Mouse (Mus musculus): ENCODE measurements around the gene Elac2.

Elac2 gene

GRCm38 (mm10) chr11:64978720-64979488 lies at the start of gene Elac2:
Elac2 (plus strand) TSS chr11:64979038.
- in situ Hi-C loops (cut with MboI; ENCODE audit: low pct_unique_long_range_greater_than_20kb in 1 of 2, low sequenced_read_pairs in 2 of 2, unreplicated experiment in 1 of 2), result no loop called here

- in situ Hi-C loops (cut with MboI; ENCODE audit: low pct_unique_long_range_greater_than_20kb in 1 of 2, low sequenced_read_pairs in 2 of 2, unreplicated experiment in 1 of 2), result no loop called here
Observed at GRCm38 (mm10) chr11:64929130-64929529, 49.7 kb upstream of the Elac2 start.

- in situ Hi-C loops (cut with MboI; ENCODE audit: low pct_unique_long_range_greater_than_20kb in 1 of 2, low sequenced_read_pairs in 2 of 2, unreplicated experiment in 1 of 2), result no loop called here
Observed at GRCm38 (mm10) chr11:64931060-64931770, 47.6 kb upstream of the Elac2 start.

GRCm38 (mm10) chr11:64937226-64937625 lies 41.6 kb upstream of the Elac2 start:
- in situ Hi-C loops (cut with MboI; ENCODE audit: low pct_unique_long_range_greater_than_20kb in 1 of 2, low sequenced_read_pairs in 2 of 2, unreplicated experiment in 1 of 2), result no loop called here

- in situ Hi-C loops (cut with MboI; ENCODE audit: low pct_unique_long_range_greater_than_20kb in 1 of 2, low sequenced_read_pairs in 2 of 2, unreplicated experiment in 1 of 2), result no loop called here
Observed at GRCm38 (mm10) chr11:64941193-64941592, 37.6 kb upstream of the Elac2 start.

- in situ Hi-C loops (cut with MboI; ENCODE audit: low pct_unique_long_range_greater_than_20kb in 1 of 2, low sequenced_read_pairs in 2 of 2, unreplicated experiment in 1 of 2), result no loop called here
Observed at GRCm38 (mm10) chr11:64949782-64950181, 29.1 kb upstream of the Elac2 start.

- in situ Hi-C loops (cut with MboI; ENCODE audit: low pct_unique_long_range_greater_than_20kb in 1 of 2, low sequenced_read_pairs in 2 of 2, unreplicated experiment in 1 of 2), result no loop called here
Observed at GRCm38 (mm10) chr11:64956962-64957729, 21.7 kb upstream of the Elac2 start.

GRCm38 (mm10) chr11:64962629-64963028 lies 16.2 kb upstream of the Elac2 start:
- in situ Hi-C loops (cut with MboI; ENCODE audit: low pct_unique_long_range_greater_than_20kb in 1 of 2, low sequenced_read_pairs in 2 of 2, unreplicated experiment in 1 of 2), result no loop called here

- in situ Hi-C loops (cut with MboI; ENCODE audit: low pct_unique_long_range_greater_than_20kb in 1 of 2, low sequenced_read_pairs in 2 of 2, unreplicated experiment in 1 of 2), result no loop called here
Observed at GRCm38 (mm10) chr11:64968507-64968906, 10.3 kb upstream of the Elac2 start.

GRCm38 (mm10) chr11:64968939-64969342 lies 9.9 kb upstream of the Elac2 start:
- in situ Hi-C loops (cut with MboI; ENCODE audit: low pct_unique_long_range_greater_than_20kb in 1 of 2, low sequenced_read_pairs in 2 of 2, unreplicated experiment in 1 of 2), result no loop called here

GRCm38 (mm10) chr11:64971471-64971988 lies 7.3 kb upstream of the Elac2 start:
- in situ Hi-C loops (cut with MboI; ENCODE audit: low pct_unique_long_range_greater_than_20kb in 1 of 2, low sequenced_read_pairs in 2 of 2, unreplicated experiment in 1 of 2), result no loop called here

- in situ Hi-C loops (cut with MboI; ENCODE audit: low pct_unique_long_range_greater_than_20kb in 1 of 2, low sequenced_read_pairs in 2 of 2, unreplicated experiment in 1 of 2), result no loop called here
Observed at GRCm38 (mm10) chr11:64972418-64972817, 6.4 kb upstream of the Elac2 start.

GRCm38 (mm10) chr11:64979489-64979845 lies 629 bp downstream of the Elac2 start:
- in situ Hi-C loops (cut with MboI; ENCODE audit: low pct_unique_long_range_greater_than_20kb in 1 of 2, low sequenced_read_pairs in 2 of 2, unreplicated experiment in 1 of 2), result no loop called here

- in situ Hi-C loops (cut with MboI; ENCODE audit: low pct_unique_long_range_greater_than_20kb in 1 of 2, low sequenced_read_pairs in 2 of 2, unreplicated experiment in 1 of 2), result no loop called here
Observed at GRCm38 (mm10) chr11:64988556-64988955, 9.7 kb downstream of the Elac2 start.

- in situ Hi-C loops (cut with MboI; ENCODE audit: low pct_unique_long_range_greater_than_20kb in 1 of 2, low sequenced_read_pairs in 2 of 2, unreplicated experiment in 1 of 2), result no loop called here
Observed at GRCm38 (mm10) chr11:64998439-64998838, 19.6 kb downstream of the Elac2 start.

- in situ Hi-C loops (cut with MboI; ENCODE audit: low pct_unique_long_range_greater_than_20kb in 1 of 2, low sequenced_read_pairs in 2 of 2, unreplicated experiment in 1 of 2), result no loop called here
Observed at GRCm38 (mm10) chr11:64999685-65000084, 20.8 kb downstream of the Elac2 start.

GRCm38 (mm10) chr11:65001729-65002128 lies 22.9 kb downstream of the Elac2 start:
- in situ Hi-C loops (cut with MboI; ENCODE audit: low pct_unique_long_range_greater_than_20kb in 1 of 2, low sequenced_read_pairs in 2 of 2, unreplicated experiment in 1 of 2), result no loop called here

- in situ Hi-C loops (cut with MboI; ENCODE audit: low pct_unique_long_range_greater_than_20kb in 1 of 2, low sequenced_read_pairs in 2 of 2, unreplicated experiment in 1 of 2), result no loop called here
Observed at GRCm38 (mm10) chr11:65003611-65004010, 24.8 kb downstream of the Elac2 start.

GRCm38 (mm10) chr11:65004836-65005235 lies 26.0 kb downstream of the Elac2 start:
- in situ Hi-C loops (cut with MboI; ENCODE audit: low pct_unique_long_range_greater_than_20kb in 1 of 2, low sequenced_read_pairs in 2 of 2, unreplicated experiment in 1 of 2), result no loop called here

All from mouse embryonic stem cell (cell line).